Mouse (Mus musculus) activated CD4-positive, CD25-positive, alpha-beta regulatory T cell (primary cell): ENCODE results near the gene Vmn1r11. TPM values are rescaled to one million over a fixed set of nuclear protein-coding genes. Genes with fewer than 3 reads are reported as not detected.

Experiments used
- polyA plus RNA-seq, 2 experiments: library from polyadenylated mRNA; unstranded; fragments of 100-300 nt; shearing (Covaris generic); gene quantifications; one replicate each; pipeline ENCODE4 v1.2.1; 2017

Gene Vmn1r11
- not detected for polyA plus RNA-seq

DNA sequence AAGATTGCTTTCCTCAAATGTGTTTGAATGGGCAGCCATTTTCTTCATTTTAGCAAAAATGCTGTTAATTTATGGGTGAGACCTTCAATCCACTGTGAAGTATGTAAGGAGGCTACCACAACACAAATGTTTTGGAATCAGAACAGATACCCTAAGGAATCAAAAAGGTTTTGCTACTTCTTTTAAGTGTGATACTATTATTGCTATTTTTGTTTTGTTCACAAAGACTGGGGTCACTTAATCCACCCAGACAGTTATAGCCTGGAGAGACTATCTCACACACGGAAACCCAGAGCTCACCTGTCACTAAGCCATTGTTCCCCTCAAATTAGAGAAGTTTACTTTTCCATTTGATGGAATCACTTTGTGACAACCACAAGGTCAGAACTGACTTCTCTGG, at the start of gene Vmn1r11:
Vmn1r11 (plus strand) TSS at position 301 of the 400 bp plus-strand sequence.

DNA sequence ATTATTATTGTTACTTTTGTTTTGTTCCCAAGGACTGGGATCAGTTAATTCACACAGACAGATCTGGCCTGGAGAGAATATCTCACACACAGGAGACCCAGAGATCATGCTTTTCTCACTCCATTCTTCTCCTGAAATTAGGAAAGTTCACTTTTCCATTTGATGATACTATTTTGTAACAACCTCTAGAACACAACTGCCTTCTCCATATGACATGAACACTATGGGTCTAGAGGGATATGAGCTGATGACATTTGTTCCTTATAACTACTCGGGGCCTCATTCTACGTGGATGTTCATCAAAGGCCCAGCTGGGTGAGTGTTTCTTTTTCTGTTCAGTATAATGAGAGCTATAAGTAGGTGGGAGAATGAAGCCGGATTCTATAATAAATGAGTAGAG, 24.1 kb upstream of the Vmn1r11 start, which contains the start of gene Vmn1r10:
Vmn1r10 (plus strand) TSS at position 301 of the 400 bp plus-strand sequence.

DNA sequence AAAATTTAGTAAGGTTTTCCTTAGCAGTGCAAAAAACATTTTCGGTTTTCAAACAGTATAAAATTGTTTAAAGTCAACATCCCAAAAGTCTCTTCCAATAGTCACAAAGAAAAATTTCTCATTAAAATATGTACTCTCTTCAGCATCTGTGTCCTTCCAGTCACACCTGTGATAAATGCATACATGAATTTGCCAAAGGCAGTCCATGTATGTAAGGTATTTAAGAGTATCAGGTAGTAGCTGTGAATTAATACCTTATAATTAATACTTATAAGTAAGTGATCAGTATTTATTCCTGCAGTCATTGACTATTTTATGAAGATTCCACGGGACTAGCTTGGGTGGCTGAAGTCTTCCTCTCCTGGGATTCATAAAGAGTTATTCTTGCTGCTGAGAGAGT, 23.4 kb downstream of the Vmn1r11 start, which contains the start of gene Vmn1r12:
Vmn1r12 (plus strand) TSS at position 301 of the 400 bp plus-strand sequence.

Other genes with a start within 250 kb of the Vmn1r11 start
- gene Nt5c3, start 209.5 kb upstream of the Vmn1r11 start, polyA plus RNA-seq, result 10 to 100 TPM; 70.2 to 91.5 TPM
- gene Vmn1r4, start 209.4 kb upstream of the Vmn1r11 start, polyA plus RNA-seq, result under 1 TPM in 1 of 2 experiments, not detected in 1; 0.25 TPM
- under 1 TPM in 1 of 2 experiments, not detected in 1; 0.38 TPM for gene Vmn1r5, start 163.2 kb upstream of the Vmn1r11 start, polyA plus RNA-seq
- under 1 TPM in 1 of 2 experiments, not detected in 1; 0.11 TPM for gene Vmn1r6, start 136.2 kb upstream of the Vmn1r11 start, polyA plus RNA-seq
- not detected for gene Vmn1r7, start 108.1 kb upstream of the Vmn1r11 start, polyA plus RNA-seq
- under 1 TPM in 1 of 2 experiments, not detected in 1; 0.15 TPM for gene Vmn1r8, start 101.2 kb upstream of the Vmn1r11 start, polyA plus RNA-seq
- gene Vmn1r9, start 66.7 kb upstream of the Vmn1r11 start, polyA plus RNA-seq, result not detected
- gene Vmn1r10, start 24.0 kb upstream of the Vmn1r11 start, polyA plus RNA-seq, result not detected
- gene Vmn1r12, start 23.5 kb downstream of the Vmn1r11 start, polyA plus RNA-seq, result under 1 TPM; 0.06 to 0.12 TPM
- gene Vmn1r13, start 69.8 kb downstream of the Vmn1r11 start, polyA plus RNA-seq, result under 1 TPM; 0.27 to 0.60 TPM
- gene Vmn1r14, start 98.2 kb downstream of the Vmn1r11 start, polyA plus RNA-seq, result not detected
- gene Vmn1r15, start 124.5 kb downstream of the Vmn1r11 start, polyA plus RNA-seq, result not detected
- gene Vmn1r16, start 196.0 kb downstream of the Vmn1r11 start, polyA plus RNA-seq, result not detected
- not detected for gene Vmn1r17, start 230.3 kb downstream of the Vmn1r11 start, polyA plus RNA-seq